Mouse (Mus musculus) right cerebral cortex, postnatal 10 days (tissue): Measurements from ENCODE around the gene Zbtb9.

Experiments
- DNase-seq, 2 experiments: peaks; one replicate each; pipeline ENCODE4 v3.0.0; 2021; ENCODE audit warnings: low spot score in 2 of 2

Zbtb9 gene

DNA sequence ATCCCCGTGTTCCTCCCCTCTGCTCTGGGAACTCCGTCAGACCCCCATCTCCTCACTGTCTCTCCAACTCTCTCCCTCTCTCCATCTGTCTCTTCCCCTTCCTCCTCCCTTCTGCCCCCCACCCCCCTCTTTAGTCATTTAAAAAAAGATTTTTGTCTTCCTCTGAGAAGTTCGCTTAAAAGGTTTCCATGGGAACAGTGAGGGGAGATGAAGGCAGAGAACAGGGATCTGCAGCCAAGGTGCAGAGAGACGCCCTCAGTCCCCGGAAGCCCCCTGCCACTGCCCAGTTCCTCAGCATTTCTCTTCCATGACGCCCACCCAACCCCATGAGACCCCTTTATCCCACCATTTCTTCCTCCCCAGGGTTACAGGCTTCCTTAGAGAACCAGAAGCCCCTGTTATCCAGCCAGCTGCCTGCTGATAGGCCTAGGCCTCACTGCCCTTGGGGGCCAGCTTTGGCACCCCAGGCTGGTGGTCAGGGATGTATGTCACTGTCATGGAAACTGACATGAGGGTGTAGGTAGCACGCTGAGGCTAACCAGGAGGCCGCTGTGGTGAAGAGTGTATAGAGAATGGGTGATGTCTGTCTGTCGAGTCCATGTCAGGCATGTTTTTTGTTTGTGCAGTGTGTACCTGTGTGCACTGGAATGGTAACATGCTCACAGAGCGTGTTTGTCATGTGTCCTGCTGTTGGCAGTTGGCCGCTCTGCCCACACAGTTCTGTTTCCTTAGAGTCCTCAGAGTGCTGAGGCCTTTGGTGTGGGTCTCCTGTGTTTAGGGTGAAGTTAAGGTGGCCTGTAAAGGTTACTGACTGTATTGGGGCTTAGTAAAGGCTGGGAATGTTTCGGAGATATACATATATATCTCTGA, 25.5 kb upstream of the Zbtb9 start:
- peak; percentile 52 to 73 for DNase-seq

DNA sequence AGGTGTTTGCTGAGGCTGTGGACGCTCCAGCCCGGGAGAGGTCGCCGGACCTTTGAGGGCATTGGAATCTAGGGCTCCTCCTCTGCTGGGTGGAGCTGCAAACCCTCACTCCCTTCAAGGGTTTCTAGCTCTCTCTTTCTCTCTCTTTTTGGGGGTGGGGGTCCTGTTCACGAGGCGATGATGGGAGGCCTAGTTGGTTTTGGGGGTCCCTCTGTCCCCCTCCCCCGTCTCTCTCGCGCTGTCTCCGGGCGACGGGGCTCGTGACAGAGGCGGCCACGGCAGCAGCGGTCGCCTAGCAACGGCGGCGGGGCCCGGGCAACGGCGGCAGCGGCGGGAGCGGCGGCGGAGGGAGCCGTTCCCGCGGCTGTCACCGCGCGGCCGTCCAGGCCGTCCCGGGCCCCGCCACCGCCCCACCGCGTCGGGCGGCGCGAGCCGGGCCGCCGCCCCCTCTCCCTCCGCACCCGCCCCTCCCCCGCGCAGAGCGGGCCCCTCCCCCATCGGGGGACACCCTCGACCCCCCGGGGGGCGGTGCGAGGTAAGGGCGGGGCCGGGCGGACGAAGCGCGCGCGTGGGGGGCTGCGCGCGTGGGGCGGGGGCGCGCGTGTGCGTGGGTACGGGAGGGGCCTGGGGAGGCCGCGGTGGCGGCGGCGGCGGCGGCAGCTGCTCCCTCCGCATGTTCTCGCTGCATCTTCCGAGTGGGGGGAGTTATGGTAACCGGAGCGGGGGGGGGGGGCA, 24.5 kb upstream of the Zbtb9 start:
- DNase-seq: peak; percentile 81 to 85

DNA sequence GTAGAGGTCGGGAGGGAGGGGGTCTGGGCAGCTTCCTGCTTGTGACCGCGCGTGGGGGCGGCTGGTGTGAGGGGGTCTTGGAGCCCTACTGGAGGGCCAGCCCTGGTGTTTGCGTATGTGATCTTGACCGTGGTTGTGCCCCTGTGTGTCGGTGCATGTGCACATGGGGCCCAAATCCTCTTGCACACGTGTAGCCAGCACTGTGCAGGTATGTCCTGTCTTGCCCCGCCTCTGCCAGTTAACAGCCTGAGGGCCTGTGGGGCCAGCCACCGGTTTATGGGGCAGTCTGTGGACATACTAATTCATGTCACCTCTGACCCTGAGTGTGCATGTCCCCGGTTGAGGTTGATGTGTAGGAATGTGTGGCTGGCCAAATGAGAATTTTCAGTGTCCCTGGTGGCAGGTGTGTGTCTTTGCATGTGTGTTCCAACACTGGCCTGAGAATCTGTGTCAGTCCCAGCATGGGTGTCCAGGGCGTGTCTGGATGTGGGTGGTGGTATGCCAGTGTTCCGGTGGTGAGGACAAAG, 23.9 kb upstream of the Zbtb9 start:
- peak; percentile 52 to 73 for DNase-seq

DNA sequence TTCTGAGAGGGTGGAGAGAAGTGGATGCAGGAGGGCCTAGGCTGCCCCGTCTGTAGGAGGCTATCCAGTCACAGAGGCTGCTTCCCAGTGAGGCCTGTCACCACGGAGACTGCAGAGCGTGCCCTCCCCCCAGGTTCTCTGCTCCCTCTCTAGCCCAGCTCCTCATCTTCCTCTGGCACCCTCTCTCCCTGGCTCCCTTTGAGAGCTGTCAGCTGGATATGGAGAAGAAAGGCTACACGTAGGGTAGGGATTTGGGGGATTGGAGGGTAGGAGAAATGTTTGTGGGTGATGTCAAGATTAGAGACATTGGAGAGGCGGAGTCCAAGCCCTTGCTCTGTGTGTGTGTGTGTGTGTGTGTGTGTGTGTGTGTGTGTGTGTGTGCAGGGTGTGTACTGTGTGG, 23.1 kb upstream of the Zbtb9 start:
- peak; percentile 61 to 78 for DNase-seq

DNA sequence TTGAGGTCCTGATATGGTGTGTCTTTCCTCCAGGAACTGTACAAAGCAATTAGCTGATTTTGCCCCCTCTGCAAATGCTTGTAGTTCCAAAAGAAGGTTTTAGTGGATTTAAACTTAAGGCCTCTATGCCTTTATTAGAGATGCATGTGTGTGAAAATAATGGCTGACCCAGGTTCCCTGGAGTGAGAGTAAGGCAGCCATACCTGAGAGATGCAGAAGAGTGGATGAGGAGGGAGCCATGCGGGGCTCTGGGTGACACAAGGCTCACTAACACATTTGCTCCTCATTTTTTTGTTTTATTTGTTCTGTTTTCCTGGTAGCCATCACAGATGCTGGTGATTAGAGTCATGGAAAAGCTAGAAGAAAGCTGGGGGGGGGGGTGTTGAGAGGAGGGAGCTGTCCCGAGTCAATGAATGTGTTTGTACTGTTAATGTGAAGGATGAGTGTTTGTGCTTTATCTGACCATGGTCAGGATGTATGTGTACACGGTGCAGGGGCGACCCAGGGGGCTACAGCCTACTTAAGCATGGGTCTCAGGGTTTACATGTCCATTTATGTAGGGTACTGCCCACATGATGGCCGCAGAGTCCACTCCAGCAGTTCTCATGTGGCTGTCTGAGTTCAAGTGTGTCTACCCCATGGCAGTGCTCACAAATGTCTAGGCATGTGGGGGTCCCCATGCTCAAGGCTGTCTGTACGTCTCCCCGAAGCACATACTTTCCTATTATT, 22.2 kb upstream of the Zbtb9 start:
- peak in 1 of 2 experiments; percentile 40 for DNase-seq

DNA sequence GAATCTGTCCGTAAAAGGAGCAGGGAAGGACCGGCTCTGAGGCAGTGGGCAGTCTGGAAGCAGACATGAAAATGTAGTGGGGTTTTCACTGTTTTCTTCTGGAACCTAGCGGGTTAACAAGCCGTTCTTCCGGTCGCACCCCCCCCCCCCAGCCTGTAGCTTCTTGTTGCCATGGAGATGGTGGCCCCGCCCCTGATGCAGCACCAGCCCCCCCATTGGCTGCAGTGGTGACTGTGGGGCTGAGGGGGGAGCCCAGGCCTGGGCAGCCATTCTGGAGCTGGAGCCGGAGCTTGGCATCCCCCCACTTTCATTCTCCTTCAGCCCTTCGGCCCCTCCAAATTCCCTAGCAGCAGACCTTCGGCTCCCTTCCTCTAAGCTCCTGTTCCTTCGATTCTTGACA, 21.6 kb upstream of the Zbtb9 start:
- DNase-seq: peak; percentile 94 to 95

DNA sequence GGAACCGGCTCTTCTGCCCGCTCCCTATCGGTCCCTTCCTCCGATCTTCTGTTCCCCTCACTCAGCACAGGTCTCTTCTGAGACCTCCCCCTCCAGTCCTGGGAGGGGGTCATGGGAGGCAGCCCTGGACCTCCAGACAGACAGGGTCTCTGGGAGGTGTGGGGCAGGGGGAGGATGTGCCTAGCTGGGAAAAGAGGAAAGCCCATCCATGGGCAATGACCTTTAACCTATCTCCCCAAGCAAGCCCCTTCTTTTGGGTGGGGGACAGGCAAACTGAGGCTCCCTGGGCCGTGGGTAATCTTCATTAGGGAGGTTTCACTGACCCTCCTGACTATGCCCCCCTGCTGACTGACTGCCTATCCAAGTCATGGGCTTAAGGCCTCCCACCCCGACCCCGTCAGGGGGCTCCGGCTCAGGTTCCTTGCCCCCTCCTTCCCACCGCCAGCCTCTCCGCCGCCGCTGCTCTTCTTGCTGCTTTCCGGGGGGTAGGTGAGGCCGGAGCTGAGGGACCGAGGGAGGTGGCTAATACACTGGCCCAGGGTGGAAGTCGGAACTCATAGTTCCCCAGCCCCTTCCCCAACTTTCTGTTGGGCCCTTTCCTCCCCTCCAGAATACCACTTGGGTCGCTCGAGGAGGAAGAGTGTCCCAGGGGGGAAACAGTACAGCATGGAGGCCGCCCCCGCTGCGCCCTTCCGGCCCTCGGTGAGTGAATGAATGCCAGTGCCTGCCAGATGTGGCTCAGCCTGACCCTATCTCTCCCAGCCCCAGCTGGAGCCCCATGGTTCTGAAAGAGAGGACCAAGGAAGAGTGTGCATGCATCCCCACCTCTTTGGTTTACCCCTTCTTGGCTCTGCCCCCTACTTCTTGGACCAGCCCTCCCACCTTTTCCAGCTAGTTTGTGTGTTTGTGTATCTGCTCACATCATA, 20.8 kb upstream of the Zbtb9 start:
- peak in 1 of 2 experiments; percentile 34 for DNase-seq

DNA sequence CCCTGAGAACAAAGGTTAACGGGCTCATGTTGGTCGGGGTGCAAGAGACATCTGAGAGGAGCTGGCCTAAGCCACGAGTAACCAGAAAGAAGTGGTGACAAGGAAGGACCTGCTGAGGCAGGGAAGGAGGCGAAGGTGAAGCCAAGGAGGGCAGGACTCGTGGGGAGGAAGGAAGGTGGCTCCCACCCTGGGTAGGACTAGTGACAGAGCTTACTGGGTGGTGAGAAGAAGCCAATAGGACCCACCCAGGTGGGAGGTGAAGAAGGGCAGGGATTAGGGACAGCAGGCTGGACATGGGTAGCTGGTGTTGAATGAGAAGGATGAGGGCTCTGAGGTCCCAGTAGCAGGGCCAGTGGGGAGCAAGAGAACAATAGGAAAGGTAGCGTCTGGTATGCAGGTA, 19.8 kb upstream of the Zbtb9 start:
- no peak for DNase-seq

DNA sequence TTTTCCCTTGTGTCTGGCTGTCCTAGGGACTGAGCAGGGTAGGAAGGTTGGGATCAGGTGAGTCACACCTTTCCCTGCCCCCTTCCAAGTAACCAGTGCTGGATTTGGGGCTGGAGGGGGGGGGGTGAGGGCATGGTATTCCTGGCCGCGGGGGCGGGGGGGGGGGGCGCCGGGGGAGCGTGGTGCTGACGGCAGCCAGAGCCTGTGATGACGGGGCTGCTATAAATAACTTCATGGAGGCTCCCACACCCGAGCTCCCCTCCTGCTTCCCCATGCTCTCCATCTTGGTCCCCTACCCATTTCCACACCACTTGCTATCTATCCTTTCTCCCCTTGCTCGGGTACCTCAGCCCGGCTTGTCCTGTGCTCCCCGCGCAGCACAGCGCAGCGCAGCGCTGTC, 19.2 kb upstream of the Zbtb9 start:
- peak in 1 of 2 experiments; percentile 49 for DNase-seq

DNA sequence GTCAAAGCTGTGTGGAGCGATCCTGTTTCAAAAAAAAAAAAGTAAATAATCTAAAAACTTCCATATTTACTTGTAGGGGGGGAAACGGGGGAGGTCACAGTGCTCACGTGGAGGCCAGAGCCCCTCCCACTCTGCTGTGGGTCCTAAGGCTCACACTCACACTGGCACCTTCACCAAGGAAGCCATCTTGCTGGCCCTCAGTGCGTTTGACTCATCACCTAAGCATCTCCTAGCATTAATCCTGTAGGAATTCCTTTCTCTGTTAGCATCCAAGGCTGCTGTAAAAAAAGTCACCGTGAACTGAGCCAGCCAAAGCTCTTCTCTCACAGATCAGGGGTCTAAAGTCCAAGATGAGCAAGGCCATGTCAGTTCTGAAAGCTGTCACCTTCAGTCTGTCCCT, 16.7 kb upstream of the Zbtb9 start:
- DNase-seq: no peak

DNA sequence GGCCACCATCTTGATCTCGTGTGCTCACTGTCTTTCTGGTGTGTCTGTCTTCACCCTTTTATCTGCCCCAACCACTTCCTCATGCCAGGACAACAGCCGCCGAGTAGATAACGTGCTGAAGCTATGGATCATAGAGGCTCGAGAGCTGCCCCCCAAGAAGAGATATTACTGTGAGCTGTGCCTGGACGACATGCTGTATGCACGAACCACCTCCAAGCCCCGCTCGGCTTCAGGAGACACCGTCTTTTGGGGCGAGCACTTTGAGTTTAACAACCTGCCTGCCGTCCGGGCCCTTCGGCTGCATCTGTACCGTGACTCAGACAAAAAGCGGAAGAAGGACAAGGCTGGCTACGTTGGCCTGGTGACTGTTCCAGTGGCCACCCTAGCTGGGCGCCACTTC, 16.1 kb upstream of the Zbtb9 start:
- DNase-seq: peak in 1 of 2 experiments; percentile 36

DNA sequence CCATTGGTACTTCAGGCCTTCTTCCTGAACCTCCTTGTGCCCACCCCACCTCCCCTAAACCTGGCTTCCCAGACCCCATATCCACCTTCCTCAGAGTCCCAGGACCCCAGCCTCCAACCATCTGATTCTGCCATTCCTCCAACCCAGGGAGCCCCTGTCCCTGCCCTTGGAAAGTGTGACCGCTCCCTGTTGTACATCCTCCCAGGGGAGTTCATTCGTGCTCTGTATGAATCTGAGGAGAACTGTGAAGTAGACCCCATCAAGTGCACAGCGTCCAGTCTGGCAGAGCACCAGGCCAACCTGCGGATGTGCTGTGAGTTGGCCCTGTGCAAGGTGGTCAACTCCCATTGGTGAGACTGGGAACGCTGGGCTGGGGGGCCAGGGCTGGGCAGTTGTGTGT, 15.1 kb upstream of the Zbtb9 start:
- DNase-seq: no peak

DNA sequence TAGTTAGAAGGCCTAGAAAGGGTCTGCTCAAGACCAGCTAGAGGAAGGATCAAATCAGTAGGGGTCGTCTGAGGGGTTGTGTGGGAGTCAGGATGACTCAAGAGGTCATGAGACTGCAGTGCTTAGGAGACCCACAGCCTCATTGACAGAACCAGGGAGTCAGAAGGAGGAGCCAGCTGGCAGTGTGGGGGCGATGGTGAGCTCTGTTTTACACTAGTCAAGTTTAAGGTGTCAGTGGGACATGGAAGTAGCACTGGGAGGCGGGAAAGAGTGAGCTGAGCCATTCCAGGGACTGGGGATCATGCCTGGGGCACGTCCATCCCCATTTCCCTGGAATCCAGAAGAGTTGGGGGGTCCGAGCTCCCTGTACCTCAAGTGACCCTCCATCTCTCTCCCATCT, 14.1 kb upstream of the Zbtb9 start:
- DNase-seq: peak; percentile 46 to 50

DNA sequence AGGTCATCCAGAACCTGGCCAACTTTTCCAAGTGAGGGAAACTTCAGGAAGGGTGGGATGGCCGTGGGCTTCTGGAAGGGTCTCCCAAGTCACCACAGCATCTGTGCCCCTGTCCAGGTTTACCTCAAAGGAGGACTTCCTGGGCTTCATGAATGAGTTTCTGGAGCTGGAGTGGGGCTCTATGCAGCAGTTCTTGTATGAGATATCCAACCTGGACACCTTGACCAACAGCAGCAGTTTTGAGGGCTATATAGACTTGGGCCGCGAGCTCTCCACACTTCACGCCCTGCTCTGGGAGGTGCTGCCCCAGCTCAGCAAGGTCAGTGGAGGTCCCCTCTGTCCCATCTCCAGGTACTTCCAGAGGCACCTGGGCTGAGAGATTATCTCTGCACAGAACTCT, 13.2 kb upstream of the Zbtb9 start:
- no peak for DNase-seq

DNA sequence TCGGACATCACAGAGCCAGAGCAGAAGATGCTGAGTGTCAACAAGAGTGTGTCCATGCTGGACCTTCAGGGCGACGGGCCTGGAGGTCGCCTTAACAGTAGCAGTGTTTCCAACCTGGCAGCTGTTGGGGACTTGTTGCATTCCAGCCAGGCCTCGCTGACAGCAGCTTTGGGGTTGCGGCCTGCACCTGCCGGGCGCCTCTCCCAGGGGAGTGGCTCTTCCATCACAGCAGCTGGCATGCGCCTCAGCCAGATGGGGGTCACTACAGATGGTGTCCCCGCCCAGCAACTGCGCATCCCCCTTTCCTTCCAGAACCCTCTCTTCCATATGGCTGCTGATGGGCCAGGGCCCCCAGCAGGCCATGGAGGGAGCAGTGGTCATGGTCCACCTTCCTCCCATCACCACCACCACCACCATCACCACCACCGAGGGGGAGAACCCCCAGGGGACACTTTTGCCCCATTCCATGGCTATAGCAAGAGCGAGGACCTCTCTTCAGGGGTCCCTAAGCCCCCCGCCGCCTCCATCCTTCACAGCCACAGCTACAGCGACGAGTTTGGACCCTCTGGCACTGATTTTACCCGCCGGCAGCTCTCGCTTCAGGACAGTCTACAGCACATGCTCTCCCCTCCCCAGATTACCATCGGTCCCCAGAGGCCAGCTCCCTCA, 11.3 kb upstream of the Zbtb9 start:
- no peak for DNase-seq

DNA sequence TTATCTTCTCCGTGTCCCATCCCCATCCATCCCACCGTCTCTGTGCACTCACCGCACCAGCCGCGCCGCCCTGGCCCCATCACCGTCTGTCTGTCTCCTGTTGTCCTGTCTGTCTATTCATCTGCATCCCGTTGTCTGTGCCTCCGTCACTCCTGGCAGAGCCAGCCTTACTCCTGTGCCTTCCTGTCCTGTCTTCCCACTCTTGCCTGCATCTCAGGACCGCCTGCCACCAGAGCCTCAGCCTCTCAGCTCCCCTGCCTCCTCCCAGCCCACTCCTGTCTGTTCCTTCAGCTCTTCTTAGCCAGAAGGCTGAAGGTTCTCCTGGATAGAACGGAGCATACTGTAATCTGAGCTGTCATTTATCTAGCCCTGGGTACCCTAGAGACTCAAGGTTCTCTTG, 6.0 kb upstream of the Zbtb9 start:
- peak in 1 of 2 experiments; percentile 26 for DNase-seq

DNA sequence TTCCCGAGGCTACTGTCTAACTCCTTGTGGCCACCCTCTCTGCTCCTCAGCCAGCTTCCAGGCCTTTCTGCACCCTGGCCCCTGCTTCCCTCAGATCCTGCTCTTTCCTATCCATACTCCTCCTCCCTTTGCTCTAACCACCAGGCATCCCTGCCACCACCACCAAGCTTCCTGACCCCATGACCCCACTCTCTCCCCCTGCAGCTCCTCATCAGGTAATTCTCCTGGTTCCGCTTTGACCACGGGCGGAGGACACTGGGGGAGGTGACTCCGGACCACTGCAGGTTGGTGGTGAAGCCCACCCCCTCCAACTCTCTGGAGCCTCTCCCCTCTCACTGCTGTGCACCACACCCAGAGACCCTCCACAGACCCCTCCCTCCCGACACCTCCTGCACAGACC, 5.5 kb upstream of the Zbtb9 start:
- peak in 1 of 2 experiments; percentile 35 for DNase-seq

DNA sequence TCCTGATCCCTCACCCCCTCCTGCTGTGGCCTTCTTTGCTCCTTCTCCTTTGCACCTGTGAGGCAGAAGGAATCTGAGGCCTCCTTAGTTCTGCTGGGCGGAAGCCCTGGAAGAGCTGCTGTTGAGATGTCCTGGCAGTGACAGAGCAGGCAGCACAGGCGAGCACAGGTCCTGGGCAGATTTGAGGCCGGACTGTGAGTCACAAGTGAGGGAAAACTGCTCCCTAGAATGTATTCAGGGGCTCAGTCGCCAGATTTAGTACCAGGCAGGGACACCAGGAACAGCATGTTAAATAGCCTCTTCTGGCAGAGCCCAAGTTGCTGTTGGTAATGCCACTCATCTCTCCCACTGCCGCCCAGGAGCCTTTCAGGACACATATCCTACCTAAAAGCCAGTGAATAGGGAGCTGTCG, 4.8 kb upstream of the Zbtb9 start:
- DNase-seq: peak in 1 of 2 experiments; percentile 45

DNA sequence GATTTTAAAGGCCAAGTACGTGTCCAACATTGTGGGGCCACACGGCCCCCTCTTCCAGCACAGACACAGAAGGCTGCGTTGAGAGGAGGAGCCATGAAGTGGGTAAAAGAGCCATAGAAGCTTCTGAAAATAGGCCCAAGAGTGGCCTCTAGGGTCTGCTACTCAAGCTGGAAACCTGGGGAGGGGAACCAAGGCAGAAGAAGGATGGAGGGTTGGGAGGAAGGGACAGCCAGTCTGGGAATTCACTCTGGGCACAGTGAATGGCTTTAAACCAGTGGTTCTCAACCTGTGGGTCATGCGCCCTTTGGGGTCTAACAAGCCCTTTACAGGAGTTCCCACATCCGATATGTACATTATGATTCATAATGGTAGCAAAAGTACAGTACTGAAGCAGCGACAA, 3.7 kb upstream of the Zbtb9 start:
- peak in 1 of 2 experiments; percentile 21 for DNase-seq

DNA sequence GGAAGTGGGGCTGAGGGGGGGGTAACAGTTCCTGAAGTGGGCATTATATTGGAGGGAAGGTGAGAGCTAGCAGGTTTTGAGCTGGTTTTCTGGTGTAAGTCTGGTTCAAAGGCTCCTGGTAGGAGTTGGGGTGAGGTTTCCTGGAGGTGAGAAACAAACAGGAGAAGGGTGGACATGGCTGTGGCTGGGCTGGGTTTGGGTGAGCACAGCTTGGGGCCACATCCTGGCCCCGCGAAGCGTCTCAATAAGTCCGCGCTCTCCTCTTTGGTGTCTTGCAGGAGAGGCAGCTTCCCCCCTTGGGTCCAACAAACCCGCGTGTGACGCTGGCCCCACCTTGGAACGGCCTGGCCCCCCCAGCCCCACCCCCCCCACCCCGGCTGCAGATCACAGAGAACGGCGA, 2.7 kb upstream of the Zbtb9 start:
- DNase-seq: peak in 1 of 2 experiments; percentile 26
